Mouse (Mus musculus) midbrain, postnatal 0 days (tissue): ENCODE data around the gene Gm4894. TPM values are rescaled to one million over a fixed set of nuclear protein-coding genes. Genes with fewer than 3 reads are reported as not detected.
A peak's percentile ranks its signal among the peaks of the same experiment; 100 is the strongest.

ENCODE experiments used
- ATAC-seq: fragments of 200-750 bp; cut with Nextera tagmentation; 2 replicates; pipeline ENCODE4 v1.8.0; 2017; ENCODE audit warnings: moderate number of reproducible peaks, mild to moderate bottlenecking, moderate TSS enrichment, moderate library complexity; ENCODE audit not compliant: low FRiP score
- DNase-seq: peaks from one replicate; pipeline ENCODE4 v3.0.0-alpha.2; 2015; ENCODE audit warnings: low spot score
- H3K27ac ChIP-seq: fragments of 300-500 bp; sonication (generic); 2 replicates; pipeline ENCODE4 v1.5.1; 2014; ENCODE audit warnings: low read depth, mild to moderate bottlenecking, low read length, mixed read lengths
- H3K27me3 ChIP-seq: fragments of 300-500 bp; sonication (generic); 2 replicates; pipeline ENCODE4 v1.6.1; 2014; ENCODE audit warnings: low read length, control low read depth, mixed read lengths; ENCODE audit not compliant: insufficient read depth
- H3K36me3 ChIP-seq: fragments of 300-500 bp; sonication (generic); 2 replicates; pipeline ENCODE4 v1.6.1; 2014; ENCODE audit warnings: low read length, control low read depth, mixed read lengths; ENCODE audit not compliant: insufficient read depth
- H3K4me1 ChIP-seq: fragments of 300-500 bp; sonication (generic); 2 replicates; pipeline ENCODE4 v1.6.1; 2014; ENCODE audit warnings: mild to moderate bottlenecking, control low read depth, antibody characterized with exemption, low read length, mixed read lengths; ENCODE audit not compliant: insufficient read depth
- H3K4me2 ChIP-seq: fragments of 300-500 bp; sonication (generic); 2 replicates; pipeline ENCODE4 v1.6.1; 2014; ENCODE audit warnings: low read depth, mild to moderate bottlenecking, low read length, mixed read lengths; ENCODE audit not compliant: poor library complexity, severe bottlenecking
- H3K4me3 ChIP-seq: fragments of 300-500 bp; sonication (generic); 2 replicates; pipeline ENCODE4 v1.5.1; 2014; ENCODE audit warnings: low read depth, mild to moderate bottlenecking, low read length, moderate library complexity
- H3K9ac ChIP-seq: fragments of 300-500 bp; sonication (generic); replicated peaks from 2 replicates; pipeline ENCODE4 v1.6.1; 2014; ENCODE audit warnings: mild to moderate bottlenecking, low read length, moderate library complexity, mixed read lengths; ENCODE audit not compliant: poor library complexity, severe bottlenecking
- H3K9me3 ChIP-seq: fragments of 300-500 bp; sonication (generic); 2 replicates; pipeline ENCODE4 v1.6.1; 2016; ENCODE audit warnings: low read length, control low read depth
- CTCF ChIP-seq: IDR thresholded peaks from 2 replicates; pipeline ENCODE4 v1.5.1; 2016; ENCODE audit warnings: antibody characterized with exemption, mild to moderate bottlenecking
- WGBS: fragments of 180-500 bp; shearing (Covaris S2); extraction: QIAGEN DNeasy Blood & Tissue Kit; methylation state at CpG from one replicate; pipeline ENCODE4 v1.1.7; 2014; 5-methylcytosine and 5-hydroxymethylcytosine counted together
- polyA plus RNA-seq: library from polyadenylated mRNA; unstranded; fragments of >200 nt; fragmentation: Nextera tagmentation; extraction: Ambion mirVana; gene quantifications from 2 replicates; pipeline ENCODE4 v1.2.1, GENCODE M21; 2015
- total RNA-seq: library from RNA; depleted of rRNA; stranded (reverse); fragments of >200 nt; gene quantifications from 2 replicates; pipeline ENCODE4 v1.2.3, GENCODE M21; 2014; rRNA removed

Gene Gm4894
- not detected in 2 replicates for total RNA-seq
- polyA plus RNA-seq: not detected in 2 replicates

DNA sequence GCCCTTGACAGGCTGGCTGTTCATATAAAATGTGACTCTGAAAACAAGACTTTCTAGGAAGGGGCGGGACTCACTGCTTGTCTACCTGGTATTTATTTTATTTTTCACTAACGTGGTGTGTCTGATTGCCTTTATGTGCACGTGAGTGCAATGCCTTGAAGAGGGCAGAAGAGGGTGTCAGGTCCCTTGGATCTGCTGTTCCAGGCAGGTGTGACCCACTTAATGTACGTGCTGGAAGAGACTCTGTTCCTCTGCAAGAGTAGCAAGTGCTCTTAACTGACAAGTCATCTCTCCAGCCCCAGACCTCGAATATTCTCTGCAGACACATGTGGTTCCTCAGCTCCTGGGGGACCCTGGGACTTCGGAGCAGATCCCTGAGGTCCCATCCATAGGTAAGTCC lies at the start of gene Gm4894:
Gene Gm4894, plus strand, starts transcription at position 301 of the 400 bp plus-strand sequence.
- Histone ChIP-seq H3K36me3 (no peaks in the 10 kb centered on the region), H3K9me3 (no peaks in the 10 kb centered on the region), H3K4me2 (no peak within 1 kb of the TSS), H3K9ac (no peak within 1 kb of the TSS), H3K27me3 (no peaks in the 10 kb centered on the region), H3K4me1 (no peaks in the 10 kb centered on the region), H3K4me3 (no peak within 1 kb of the TSS), H3K27ac (no peak within 1 kb of the TSS)
- WGBS: 70% methylated on average over 6 of the region's 6 CpGs
- TF ChIP-seq CTCF: no peak
- ATAC-seq (no peak), DNase-seq (no peak)

- no peaks in the 10 kb centered on the region for H3K9me3 ChIP-seq
- ATAC-seq: no peak
Measured at GRCm38 (mm10) chr9:49206331-49206730, 44.0 kb upstream of the Gm4894 start.

DNA sequence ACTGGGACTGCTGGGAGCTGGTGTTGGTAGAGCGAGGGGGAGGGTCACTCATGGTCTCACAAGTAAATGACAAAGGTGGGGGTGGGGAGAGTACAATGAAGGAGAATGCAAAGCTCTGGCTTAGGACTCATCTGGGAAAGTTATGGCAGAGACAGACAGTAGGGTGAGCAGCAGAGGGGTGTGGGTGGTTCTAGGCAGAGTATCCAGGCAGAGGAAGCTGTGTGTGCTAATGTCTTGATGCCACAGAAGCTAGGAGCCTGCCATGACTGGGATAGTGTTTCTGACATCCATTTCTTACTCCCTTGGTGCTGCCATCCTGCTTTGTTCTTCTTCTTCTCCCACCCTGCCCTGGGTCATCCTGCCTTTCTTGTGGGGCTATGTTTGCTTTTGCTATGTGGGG lies 38.8 kb upstream of the Gm4894 start:
- Histone ChIP-seq H3K27ac (no peak overlapping the region), H3K4me2 (no peak overlapping the region), H3K36me3 (no peaks in the 10 kb centered on the region), H3K4me1 (peaks cover 2% of the 10 kb centered on the region; the same call in 1 of the 2 replicates), H3K4me3 (no peak overlapping the region), H3K9ac (no peak overlapping the region), H3K9me3 (no peaks in the 10 kb centered on the region), H3K27me3 (no peaks in the 10 kb centered on the region)
- DNase-seq (no peak), ATAC-seq (no peak)
- 92% methylated on average over 1 of the region's 1 CpGs for WGBS
- TF ChIP-seq CTCF: no peak

More at GRCm38 (mm10) chr9:49206331-49206730, 44.0 kb upstream of the Gm4894 start:
- peaks cover 2% of the 10 kb centered on the region; the same call in 1 of the 2 replicates for H3K4me1 ChIP-seq
- H3K9ac ChIP-seq: no peak overlapping the region
- no peak overlapping the region for H3K27ac ChIP-seq
- 38% methylated on average over 15 of the region's 15 CpGs for WGBS
- H3K36me3 ChIP-seq: no peaks in the 10 kb centered on the region
- H3K27me3 ChIP-seq: no peaks in the 10 kb centered on the region
- H3K4me3 ChIP-seq: no peak overlapping the region
- DNase-seq: no peak
- no peak overlapping the region for H3K4me2 ChIP-seq
- no peak for TF ChIP-seq CTCF

DNA sequence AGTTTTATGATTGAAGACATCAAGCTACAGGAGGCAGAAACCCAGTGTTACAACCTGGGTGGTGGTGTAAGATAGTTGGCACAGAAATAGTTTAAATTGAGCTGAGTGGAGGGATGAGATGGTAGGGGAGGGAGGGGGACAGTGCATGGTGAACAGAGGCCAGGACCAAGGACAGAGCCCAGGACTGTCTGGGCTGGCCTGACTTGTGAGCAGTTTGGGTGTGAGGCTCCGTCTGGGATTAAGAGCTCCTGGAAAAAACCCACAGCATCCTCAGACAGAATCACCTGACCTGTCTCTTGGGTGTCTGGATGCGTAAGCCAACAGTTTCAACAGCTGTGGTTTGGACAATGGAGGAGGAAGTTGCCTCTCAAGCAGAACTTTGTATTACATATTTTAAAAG lies 35.6 kb upstream of the Gm4894 start:
- ATAC-seq: no peak
- H3K4me2 ChIP-seq: no peak overlapping the region
- TF ChIP-seq CTCF: no peak
- H3K9me3 ChIP-seq: no peaks in the 10 kb centered on the region
- H3K27ac ChIP-seq: no peak overlapping the region
- 42% methylated on average over 2 of the region's 2 CpGs for WGBS
- H3K9ac ChIP-seq: no peak overlapping the region
- no peaks in the 10 kb centered on the region for H3K27me3 ChIP-seq
- no peaks in the 10 kb centered on the region for H3K36me3 ChIP-seq
- no peak for DNase-seq
- H3K4me3 ChIP-seq: no peak overlapping the region
- peaks cover 10% of the 10 kb centered on the region; the same call in 1 of the 2 replicates for H3K4me1 ChIP-seq

DNA sequence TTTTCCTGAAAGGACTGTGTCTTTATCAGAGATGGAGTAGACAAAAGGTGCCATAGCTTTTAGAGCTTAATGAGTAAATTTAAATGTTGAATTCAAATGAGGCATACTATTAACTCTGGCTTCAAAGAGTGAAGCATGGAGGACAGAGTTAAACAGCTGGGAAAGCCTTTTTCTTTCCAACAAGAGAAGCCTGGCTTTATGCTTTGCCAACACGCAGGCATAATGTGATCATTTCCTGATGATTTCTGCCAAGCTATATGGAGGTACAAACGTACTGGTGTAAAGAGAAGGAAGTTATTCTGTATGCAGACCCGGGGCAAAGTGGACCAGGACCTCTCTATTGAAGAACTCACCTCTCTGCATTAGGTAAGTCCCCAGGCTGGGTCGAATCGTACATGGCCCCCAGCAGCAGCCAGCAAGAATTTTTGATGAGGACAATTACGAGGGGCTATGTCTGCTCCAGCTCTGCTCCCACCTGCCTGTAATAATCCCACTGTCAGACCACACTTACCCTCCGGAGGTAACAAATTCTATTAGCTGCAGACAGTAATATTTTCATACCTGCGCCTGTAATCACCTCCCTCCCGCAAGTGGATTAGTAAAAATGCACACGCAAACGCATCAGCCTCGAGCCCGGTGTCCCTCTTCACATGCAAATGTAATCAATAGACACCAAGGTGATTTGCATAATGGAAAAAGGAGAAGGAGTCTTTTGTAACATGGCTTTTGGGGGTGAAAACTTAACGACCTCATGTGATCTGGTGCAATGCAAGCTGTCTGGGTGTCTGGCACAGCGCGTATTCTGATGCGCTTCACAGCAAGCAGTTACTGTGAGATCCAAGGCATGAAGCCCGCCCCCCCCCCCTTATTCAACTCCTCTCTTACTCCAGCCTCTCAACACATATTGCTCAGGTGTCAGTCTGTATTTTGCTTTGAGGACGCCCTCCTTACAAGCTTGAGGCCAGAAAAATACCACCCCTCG lies 32.4 kb upstream of the Gm4894 start:
- Histone ChIP-seq H3K4me2 (peak overlapping the region; percentile 29; the same call in 1 of the 2 replicates), H3K4me1 (peaks cover 8% of the 10 kb centered on the region; the same call in 1 of the 2 replicates), H3K4me3 (no peak overlapping the region), H3K9me3 (no peaks in the 10 kb centered on the region), H3K36me3 (no peaks in the 10 kb centered on the region), H3K27ac (no peak overlapping the region), H3K27me3 (no peaks in the 10 kb centered on the region), H3K9ac (0 out of 2 replicates have a peak overlapping the region, but pooled peaks have one; percentile 13)
- DNase-seq (no peak), ATAC-seq (0 out of 2 replicates have a peak, but pooled peaks have one; percentile 49)
- 25% methylated on average over 20 of the region's 20 CpGs for WGBS
- no peak for TF ChIP-seq CTCF

DNA sequence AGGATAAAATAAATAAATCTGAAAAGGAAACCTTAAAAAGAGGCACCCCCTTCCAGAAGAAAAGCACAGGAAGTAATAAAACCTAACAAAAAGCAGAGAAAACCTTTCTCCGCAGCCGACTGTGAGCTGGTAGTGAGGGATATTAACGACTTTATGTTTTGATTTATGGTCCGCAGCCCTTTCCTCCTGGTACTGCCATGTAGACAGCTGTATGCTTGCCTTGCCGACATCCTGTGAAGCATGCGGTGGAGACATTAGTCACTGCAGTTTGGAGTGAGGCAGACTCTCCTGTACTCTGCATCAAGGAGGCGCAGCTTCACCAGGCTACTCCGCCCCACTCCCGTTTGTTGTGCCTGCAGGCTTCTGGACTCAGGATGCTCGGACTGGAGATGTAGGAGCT lies 25.8 kb upstream of the Gm4894 start:
- DNase-seq: no peak
- Histone ChIP-seq H3K4me3 (no peak overlapping the region), H3K9ac (no peak overlapping the region), H3K27ac (no peak overlapping the region), H3K36me3 (no peaks in the 10 kb centered on the region), H3K27me3 (no peaks in the 10 kb centered on the region), H3K4me1 (no peaks in the 10 kb centered on the region), H3K4me2 (no peak overlapping the region), H3K9me3 (no peaks in the 10 kb centered on the region)
- 79% methylated on average over 10 of the region's 10 CpGs for WGBS
- ATAC-seq: no peak
- TF ChIP-seq CTCF: no peak
